Mouse (Mus musculus) brain, embryonic 14.5 days (tissue): ENCODE data around the gene Gm3336. TPM values are rescaled to one million over a fixed set of nuclear protein-coding genes. Genes with fewer than 3 reads are reported as not detected.
A peak's percentile ranks its signal among the peaks of the same experiment; 100 is the strongest.

ENCODE experiments used
- DNase-seq: peaks from one replicate; pipeline ENCODE4 v3.0.0-alpha.2; 2011; ENCODE audit warnings: low read depth
- CTCF ChIP-seq: fragments of 200-500 bp; IDR thresholded peaks from 2 replicates; pipeline ENCODE4 v1.5.1; 2012; ENCODE audit warnings: inconsistent platforms, mild to moderate bottlenecking, moderate library complexity, borderline replicate concordance; ENCODE audit not compliant: insufficient read depth, insufficient read length; ENCODE audit errors: extremely low read depth
- POLR2A ChIP-seq: fragments of 200-500 bp; IDR thresholded peaks from 2 replicates; pipeline ENCODE4 v1.6.1; 2012; ENCODE audit warnings: mild to moderate bottlenecking, inconsistent platforms, borderline replicate concordance; ENCODE audit not compliant: poor library complexity, insufficient read depth, insufficient read length, severe bottlenecking; ENCODE audit errors: extremely low read depth
- polyA plus RNA-seq: library from polyadenylated mRNA; depleted of rRNA; stranded (reverse); fragments of >200 nt; gene quantifications from 2 replicates; pipeline ENCODE4 v1.2.3, GENCODE M21; 2012; rRNA removed

Gene Gm3336
- polyA plus RNA-seq = not detected in 2 replicates

GRCm38 (mm10) chr8:70718297-70718696 is at the start of gene Gm3336:
Gm3336 (plus strand) TSS chr8:70718543.
- DNase-seq = peak; percentile 26

GRCm38 (mm10) chr8:70671615-70672324 is 46.6 kb upstream of the Gm3336 start:
- TF ChIP-seq POLR2A = no peak
- no peak for TF ChIP-seq CTCF
- no peak for DNase-seq

More at GRCm38 (mm10) chr8:70718297-70718696, at the start of gene Gm3336:
- no peak for TF ChIP-seq POLR2A
- peak; percentile 84 for TF ChIP-seq CTCF

- TF ChIP-seq CTCF (peak; percentile 2; the same call in 1 of the 2 replicates), POLR2A (no peak)
- no peak for DNase-seq
Observed at GRCm38 (mm10) chr8:70672325-70673078, 45.8 kb upstream of the Gm3336 start.

- peak; percentile 66; the same call in 1 of the 2 replicates for TF ChIP-seq POLR2A
- TF ChIP-seq CTCF = peak; percentile 87
- DNase-seq = peak; percentile 100
Observed at GRCm38 (mm10) chr8:70673079-70673856, 45.1 kb upstream of the Gm3336 start, which contains the start of gene Lsm4. Lsm4 (plus strand) TSS chr8:70673248.

GRCm38 (mm10) chr8:70674109-70674508 is 44.2 kb upstream of the Gm3336 start:
- no peak for DNase-seq
- TF ChIP-seq POLR2A (no peak), CTCF (no peak)

- no peak for DNase-seq
- TF ChIP-seq CTCF (no peak), POLR2A (no peak)
Observed at GRCm38 (mm10) chr8:70674716-70675115, 43.6 kb upstream of the Gm3336 start.

- no peak for TF ChIP-seq POLR2A
- TF ChIP-seq CTCF = no peak
- DNase-seq = no peak
Observed at GRCm38 (mm10) chr8:70675336-70675735, 43.0 kb upstream of the Gm3336 start.

- no peak for DNase-seq
- no peak for TF ChIP-seq CTCF
- TF ChIP-seq POLR2A = no peak
Observed at GRCm38 (mm10) chr8:70677451-70678080, 40.8 kb upstream of the Gm3336 start.

- DNase-seq = no peak
- no peak for TF ChIP-seq POLR2A
- TF ChIP-seq CTCF = no peak
Observed at GRCm38 (mm10) chr8:70678679-70679078, 39.7 kb upstream of the Gm3336 start.

GRCm38 (mm10) chr8:70679404-70679803 is 38.9 kb upstream of the Gm3336 start:
- TF ChIP-seq POLR2A = no peak
- TF ChIP-seq CTCF = no peak
- no peak for DNase-seq

GRCm38 (mm10) chr8:70680039-70680438 is 38.3 kb upstream of the Gm3336 start:
- no peak for DNase-seq

GRCm38 (mm10) chr8:70681410-70681809 is 36.9 kb upstream of the Gm3336 start:
- TF ChIP-seq CTCF = no peak
- TF ChIP-seq POLR2A = no peak
- no peak for DNase-seq

More at GRCm38 (mm10) chr8:70680039-70680438, 38.3 kb upstream of the Gm3336 start:
- TF ChIP-seq POLR2A (no peak), CTCF (no peak)
